8 mouse cellular contexts compared by ENCODE assay signal in genomic region chr5:134312691-134313450, GRCm38 (mm10). TPM values are rescaled to one million over a fixed set of nuclear protein-coding genes. Genes with fewer than 3 reads are reported as not detected.
DNase-seq lines count a peak whose midpoint lies in the region; ATAC-seq and TF ChIP-seq lines count a peak whose summit lies in the region.

No protein-coding gene starts in this region.

- peak; percentile 45 for DNase-seq in adrenal gland, adult 2 months
- no peak for DNase-seq in adrenal gland, postnatal 4 days (ENCODE audit: low spot score in 2 of 2)
- DNase-seq in G1E (ENCODE audit: low spot score): peak; percentile 31
- DNase-seq in embryonic facial prominence, embryonic 14.5 days (ENCODE audit: low spot score): peak; percentile 55
- DNase-seq in heart, postnatal 25 days (ENCODE audit: low spot score): peak; percentile 4
- DNase-seq in left cerebral cortex, adult 18-20 months (ENCODE audit: low spot score in 2 of 2): peak; percentile 61 to 79
- peak; percentile 27 to 46 for DNase-seq in thymus, postnatal 36 days

- H3K9ac ChIP-seq in embryonic facial prominence, embryonic 14.5 days (ENCODE audit: low read depth, low read length): peak overlapping the region; percentile 100
- H3K9ac ChIP-seq in midbrain, embryonic 13.5 days (replicated peaks): peak overlapping the region; percentile 98

- no peaks in the 10 kb centered on the region for H3K9me3 ChIP-seq in G1E (replicated peaks)
- H3K9me3 ChIP-seq in embryonic facial prominence, embryonic 14.5 days (ENCODE audit: control insufficient read depth, low read length): no peaks in the 10 kb centered on the region
- no peaks in the 10 kb centered on the region for H3K9me3 ChIP-seq in midbrain, embryonic 13.5 days

- H3K27me3 ChIP-seq in G1E (ENCODE audit: insufficient read depth, low read length): no peaks in the 10 kb centered on the region
- no peaks in the 10 kb centered on the region for H3K27me3 ChIP-seq in embryonic facial prominence, embryonic 14.5 days (replicated peaks; ENCODE audit: control insufficient read depth, insufficient read depth, low read length)
- H3K27me3 ChIP-seq in midbrain, embryonic 13.5 days: no peaks in the 10 kb centered on the region

- peaks cover 41% of the 10 kb centered on the region for H3K4me1 ChIP-seq in G1E (ENCODE audit: insufficient read depth, low read depth, low read length)
- H3K4me1 ChIP-seq in embryonic facial prominence, embryonic 14.5 days (ENCODE audit: control insufficient read depth, insufficient read depth, low read length): peaks cover 24% of the 10 kb centered on the region
- peaks cover 48% of the 10 kb centered on the region for H3K4me1 ChIP-seq in midbrain, embryonic 13.5 days (replicated peaks)

- no peak for TF ChIP-seq CTCF in G1E (IDR thresholded peaks at IDR 0.05; ENCODE audit: low read depth, low read length)

- peak overlapping the region; percentile 86 for H3K4me2 ChIP-seq in embryonic facial prominence, embryonic 14.5 days (ENCODE audit: low read depth, low read length)
- peak overlapping the region; percentile 78 for H3K4me2 ChIP-seq in midbrain, embryonic 13.5 days (replicated peaks)

- intact Hi-C loops in heart, postnatal 25 days (cut with DNase I): loop anchor here (5.0 to 10.0 kb wide), 3 partner anchors 41 to 218 kb away; partner anchors contain the start of genes Castor2 and Gtf2ird2

- H3K4me3 ChIP-seq in G1E (ENCODE audit: low read depth, low read length): peak overlapping the region; percentile 94
- peak overlapping the region; percentile 78 for H3K4me3 ChIP-seq in embryonic facial prominence, embryonic 14.5 days (ENCODE audit: low read depth, low read length)
- H3K4me3 ChIP-seq in midbrain, embryonic 13.5 days (replicated peaks): peak overlapping the region; percentile 83

- peaks cover 44% of the 10 kb centered on the region for H3K36me3 ChIP-seq in G1E (replicated peaks)
- peaks cover 33% of the 10 kb centered on the region for H3K36me3 ChIP-seq in embryonic facial prominence, embryonic 14.5 days (ENCODE audit: control insufficient read depth, insufficient read depth, low read length)
- peaks cover 27% of the 10 kb centered on the region for H3K36me3 ChIP-seq in midbrain, embryonic 13.5 days

- 4% methylated on average over 19 of the region's 19 CpGs for WGBS in embryonic facial prominence, embryonic 14.5 days
- 4% methylated on average over 19 of the region's 19 CpGs for WGBS in midbrain, embryonic 13.5 days

- peak overlapping the region; percentile 100 for H3K27ac ChIP-seq in embryonic facial prominence, embryonic 14.5 days (replicated peaks; ENCODE audit: low read depth, low read length)
- peak overlapping the region; percentile 100 for H3K27ac ChIP-seq in midbrain, embryonic 13.5 days

- ATAC-seq in G1E (ENCODE audit: extremely low read depth, insufficient number of reproducible peaks, low FRiP score, poor library complexity, severe bottlenecking): no peak
- no peak for ATAC-seq in embryonic facial prominence, embryonic 14.5 days (ENCODE audit: low read depth)
- ATAC-seq in midbrain, embryonic 13.5 days: no peak

RNA-seq across cellular contexts. Expression of gene Gtf2i, which starts 1.7 kb away (rescaled TPM):
- 100 to 1,000 TPM; 239 to 244 TPM for total RNA-seq in adrenal gland, adult 2 months (2021)
- 104 and 110 TPM in 2 replicates for polyA plus RNA-seq in adrenal gland, adult 2 months (2012; rRNA removed)
- total RNA-seq in adrenal gland, postnatal 4 days (2021): 100 to 1,000 TPM; 266 to 270 TPM
- total RNA-seq in G1E (2014; fragmentation: Nextera tagmentation): 176 and 183 TPM in 2 replicates
- 53.0 and 55.7 TPM in 2 replicates for total RNA-seq in G1E (2017)
- 220 and 291 TPM in 2 replicates for polyA plus RNA-seq in G1E (2012)
- polyA plus RNA-seq in embryonic facial prominence, embryonic 14.5 days (2014; fragmentation: Nextera tagmentation; extraction: Ambion mirVana): 141 and 168 TPM in 2 replicates
- 100 to 1,000 TPM; 194 to 218 TPM for total RNA-seq in heart, postnatal 25 days (2021)
- total RNA-seq in left cerebral cortex, adult 18-20 months (2021): 100 to 1,000 TPM; 204 to 207 TPM
- polyA plus RNA-seq in midbrain, embryonic 13.5 days (2015; fragmentation: Nextera tagmentation; extraction: Ambion mirVana): 190 and 191 TPM in 2 replicates

Comparison
In these comparisons a context has a peak if more than half of its experiments do, and no peak if none do; other contexts are left out.
1. DNase-seq: peak in adrenal gland, adult 2 months (single experiment), G1E (single experiment), embryonic facial prominence, embryonic 14.5 days (single experiment), heart, postnatal 25 days (single experiment), left cerebral cortex, adult 18-20 months (2 of 2) and thymus, postnatal 36 days (2 of 2); none in adrenal gland, postnatal 4 days (0 of 2).
2. Peak in every context shown above with its lines, with median percentiles within 50 percentile points of each other: H3K4me3 ChIP-seq.